Mouse (Mus musculus) embryonic facial prominence, embryonic 12.5 days (tissue): ENCODE results near the gene Rpl36. TPM values are rescaled to one million over a fixed set of nuclear protein-coding genes. Genes with fewer than 3 reads are reported as not detected.

Source experiments
- ATAC-seq: fragments of 200-750 bp; cut with Nextera tagmentation; 2 replicates; pipeline ENCODE4 v1.8.0; 2017; ENCODE audit not compliant: insufficient number of reproducible peaks, insufficient read depth, low FRiP score, low TSS enrichment
- H3K27ac ChIP-seq: fragments of 300-500 bp; sonication (generic); 2 replicates; pipeline ENCODE4 v1.5.1; 2016; ENCODE audit warnings: mild to moderate bottlenecking
- H3K27me3 ChIP-seq: fragments of 300-500 bp; sonication (generic); 2 replicates; pipeline ENCODE4 v1.6.1; 2016; ENCODE audit warnings: mild to moderate bottlenecking, moderate library complexity
- H3K36me3 ChIP-seq: fragments of 300-500 bp; sonication (generic); 2 replicates; pipeline ENCODE4 v1.6.1; 2016; ENCODE audit warnings: mild to moderate bottlenecking
- H3K4me1 ChIP-seq: fragments of 300-500 bp; sonication (generic); 2 replicates; pipeline ENCODE4 v1.6.1; 2016
- H3K4me2 ChIP-seq: fragments of 300-500 bp; sonication (generic); replicated peaks from 2 replicates; pipeline ENCODE4 v1.6.1; 2016; ENCODE audit warnings: mild to moderate bottlenecking, moderate library complexity
- H3K4me3 ChIP-seq: fragments of 300-500 bp; sonication (generic); 2 replicates; pipeline ENCODE4 v1.5.1; 2016; ENCODE audit warnings: mild to moderate bottlenecking
- H3K9ac ChIP-seq: fragments of 300-500 bp; sonication (generic); 2 replicates; pipeline ENCODE4 v1.6.1; 2016; ENCODE audit warnings: mild to moderate bottlenecking, moderate library complexity
- H3K9me3 ChIP-seq: fragments of 300-500 bp; sonication (generic); 2 replicates; pipeline ENCODE4 v1.6.1; 2016; ENCODE audit warnings: mild to moderate bottlenecking, moderate library complexity
- WGBS: fragments of 180-500 bp; shearing (Covaris S2); methylation state at CpG from one replicate; pipeline ENCODE4 v1.1.7; 2016; 5-methylcytosine and 5-hydroxymethylcytosine counted together
- polyA plus RNA-seq: library from polyadenylated mRNA; unstranded; fragments of >200 nt; fragmentation: Nextera tagmentation; extraction: Ambion mirVana; gene quantifications from 2 replicates; pipeline ENCODE4 v1.2.1, GENCODE M21; 2016

The Rpl36 gene
- polyA plus RNA-seq, result 1,591 and 1,618 TPM in 2 replicates

- Histone ChIP-seq H3K9ac (peak within 1 kb of the TSS; percentile 83), H3K4me1 (peaks cover 29% of the 10 kb centered on the region), H3K36me3 (peaks cover 41% of the 10 kb centered on the region), H3K4me2 (peak within 1 kb of the TSS; percentile 96), H3K4me3 (peak within 1 kb of the TSS; percentile 68), H3K27me3 (no peaks in the 10 kb centered on the region), H3K27ac (peak within 1 kb of the TSS; percentile 94), H3K9me3 (no peaks in the 10 kb centered on the region)
- WGBS, result under 1% methylated on average over 52 of the region's 52 CpGs
- peak; percentile 28 for ATAC-seq
Observed at GRCm38 (mm10) chr17:56613236-56613844, at the start of gene Rpl36. Gene Rpl36 (plus strand): TSS chr17:56613416.

- no peak for ATAC-seq
- no peaks in the 10 kb centered on the region for H3K27me3 ChIP-seq
- peaks cover 93% of the 10 kb centered on the region for H3K36me3 ChIP-seq
- H3K4me2 ChIP-seq, result no peak overlapping the region
- no peaks in the 10 kb centered on the region for H3K4me1 ChIP-seq
- no peak overlapping the region for H3K27ac ChIP-seq
- H3K9ac ChIP-seq, result no peak overlapping the region
- no peak overlapping the region for H3K4me3 ChIP-seq
- no peaks in the 10 kb centered on the region for H3K9me3 ChIP-seq
- WGBS, result 94% methylated on average over 29 of the region's 29 CpGs
Observed at GRCm38 (mm10) chr17:56566293-56566692, 46.9 kb upstream of the Rpl36 start.

- Histone ChIP-seq H3K4me3 (no peak overlapping the region), H3K4me1 (no peaks in the 10 kb centered on the region), H3K9ac (no peak overlapping the region), H3K9me3 (no peaks in the 10 kb centered on the region), H3K27me3 (no peaks in the 10 kb centered on the region), H3K4me2 (no peak overlapping the region), H3K36me3 (peaks cover 93% of the 10 kb centered on the region), H3K27ac (no peak overlapping the region)
- ATAC-seq, result no peak
- WGBS, result 87% methylated on average over 5 of the region's 5 CpGs
Observed at GRCm38 (mm10) chr17:56566918-56567317, 46.3 kb upstream of the Rpl36 start.

- Histone ChIP-seq H3K4me2 (no peak overlapping the region), H3K4me3 (no peak overlapping the region), H3K27me3 (no peaks in the 10 kb centered on the region), H3K9me3 (no peaks in the 10 kb centered on the region), H3K9ac (no peak overlapping the region), H3K36me3 (peaks cover 93% of the 10 kb centered on the region), H3K4me1 (no peaks in the 10 kb centered on the region), H3K27ac (no peak overlapping the region)
- ATAC-seq, result no peak
- WGBS, result 97% methylated on average over 4 of the region's 4 CpGs
Observed at GRCm38 (mm10) chr17:56567370-56567769, 45.8 kb upstream of the Rpl36 start.

GRCm38 (mm10) chr17:56570287-56570686 lies 42.9 kb upstream of the Rpl36 start:
- Histone ChIP-seq H3K9me3 (no peaks in the 10 kb centered on the region), H3K27me3 (no peaks in the 10 kb centered on the region), H3K9ac (no peak overlapping the region), H3K4me2 (no peak overlapping the region), H3K36me3 (peaks cover 91% of the 10 kb centered on the region), H3K4me1 (no peaks in the 10 kb centered on the region), H3K27ac (no peak overlapping the region), H3K4me3 (no peak overlapping the region)
- no peak for ATAC-seq
- 91% methylated on average over 4 of the region's 4 CpGs for WGBS

GRCm38 (mm10) chr17:56572154-56572553 lies 41.1 kb upstream of the Rpl36 start:
- H3K9me3 ChIP-seq, result no peaks in the 10 kb centered on the region
- H3K27me3 ChIP-seq, result no peaks in the 10 kb centered on the region
- WGBS, result 78% methylated on average over 1 of the region's 1 CpGs
- no peak overlapping the region for H3K9ac ChIP-seq
- H3K4me3 ChIP-seq, result no peak overlapping the region
- H3K4me2 ChIP-seq, result no peak overlapping the region
- H3K36me3 ChIP-seq, result peaks cover 86% of the 10 kb centered on the region
- H3K4me1 ChIP-seq, result no peaks in the 10 kb centered on the region
- no peak overlapping the region for H3K27ac ChIP-seq
- ATAC-seq, result no peak

GRCm38 (mm10) chr17:56572939-56573338 lies 40.3 kb upstream of the Rpl36 start:
- H3K4me1 ChIP-seq, result no peaks in the 10 kb centered on the region
- 95% methylated on average over 3 of the region's 3 CpGs for WGBS
- no peaks in the 10 kb centered on the region for H3K27me3 ChIP-seq
- no peak overlapping the region for H3K9ac ChIP-seq
- H3K4me3 ChIP-seq, result no peak overlapping the region
- peaks cover 86% of the 10 kb centered on the region for H3K36me3 ChIP-seq
- H3K27ac ChIP-seq, result no peak overlapping the region
- no peak overlapping the region for H3K4me2 ChIP-seq
- H3K9me3 ChIP-seq, result no peaks in the 10 kb centered on the region
- no peak for ATAC-seq

- H3K4me1 ChIP-seq, result peaks cover 34% of the 10 kb centered on the region
- ATAC-seq, result no peak
- H3K9ac ChIP-seq, result peak overlapping the region; percentile 79
- H3K4me3 ChIP-seq, result peak overlapping the region; percentile 70
- no peak overlapping the region for H3K27ac ChIP-seq
- no peaks in the 10 kb centered on the region for H3K27me3 ChIP-seq
- peaks cover 63% of the 10 kb centered on the region for H3K36me3 ChIP-seq
- H3K4me2 ChIP-seq, result peak overlapping the region; percentile 94
- no peaks in the 10 kb centered on the region for H3K9me3 ChIP-seq
- WGBS, result 79% methylated on average over 1 of the region's 1 CpGs
Observed at GRCm38 (mm10) chr17:56583071-56583470, 30.1 kb upstream of the Rpl36 start.

GRCm38 (mm10) chr17:56583611-56584256 lies 29.5 kb upstream of the Rpl36 start:
- H3K27ac ChIP-seq, result peak overlapping the region; percentile 93
- 2% methylated on average over 33 of the region's 33 CpGs for WGBS
- peak overlapping the region; percentile 70 for H3K4me3 ChIP-seq
- no peak; the same call in 1 of the 2 replicates for ATAC-seq
- peaks cover 34% of the 10 kb centered on the region for H3K4me1 ChIP-seq
- H3K9me3 ChIP-seq, result no peaks in the 10 kb centered on the region
- peak overlapping the region; percentile 79 for H3K9ac ChIP-seq
- H3K4me2 ChIP-seq, result peak overlapping the region; percentile 94
- no peaks in the 10 kb centered on the region for H3K27me3 ChIP-seq
- H3K36me3 ChIP-seq, result peaks cover 63% of the 10 kb centered on the region

GRCm38 (mm10) chr17:56584257-56585130 lies 28.7 kb upstream of the Rpl36 start, which contains the start of the genes Safb2 and Safb:
Gene Safb2 (minus strand): TSS chr17:56584585.
Gene Safb (plus strand): TSS chr17:56584825.
- Histone ChIP-seq H3K4me1 (peaks cover 34% of the 10 kb centered on the region), H3K27ac (peak within 1 kb of the TSS; percentile 94), H3K4me3 (peak within 1 kb of the TSS; percentile 70), H3K9ac (peak within 1 kb of the TSS; percentile 79), H3K27me3 (no peaks in the 10 kb centered on the region), H3K4me2 (peak within 1 kb of the TSS; percentile 94), H3K9me3 (no peaks in the 10 kb centered on the region), H3K36me3 (peaks cover 64% of the 10 kb centered on the region)
- under 1% methylated on average over 85 of the region's 101 CpGs for WGBS
- ATAC-seq, result peak; percentile 94

GRCm38 (mm10) chr17:56585171-56585821 lies 27.9 kb upstream of the Rpl36 start:
- H3K36me3 ChIP-seq, result peaks cover 65% of the 10 kb centered on the region
- peaks cover 34% of the 10 kb centered on the region for H3K4me1 ChIP-seq
- no peaks in the 10 kb centered on the region for H3K27me3 ChIP-seq
- H3K4me3 ChIP-seq, result peak overlapping the region; percentile 70
- under 1% methylated on average over 56 of the region's 61 CpGs for WGBS
- no peaks in the 10 kb centered on the region for H3K9me3 ChIP-seq
- H3K9ac ChIP-seq, result peak overlapping the region; percentile 79
- peak overlapping the region; percentile 94 for H3K27ac ChIP-seq
- no peak for ATAC-seq
- H3K4me2 ChIP-seq, result peak overlapping the region; percentile 87
